Mouse (Mus musculus): ENCODE results near the gene Limch1.

Gene Limch1

GRCm38 (mm10) chr5:67101793-67102600, 356.4 kb downstream of the Limch1 start:
- DNase-seq (ENCODE audit: low spot score) = no peak

- no peak for DNase-seq (ENCODE audit: low spot score)
These were observed 357.4 kb downstream of the Limch1 start for GRCm38 (mm10) chr5:67103016-67103415.

GRCm38 (mm10) chr5:67106261-67106660, 360.6 kb downstream of the Limch1 start:
- no peak for DNase-seq (ENCODE audit: low spot score)
